Mouse (Mus musculus) forebrain, embryonic 14.5 days (tissue): ENCODE data around the gene Pdcl2. TPM values are rescaled to one million over a fixed set of nuclear protein-coding genes. Genes with fewer than 3 reads are reported as not detected.

Experiments
- ATAC-seq: fragments of 200-750 bp; cut with Nextera tagmentation; 2 replicates; pipeline ENCODE4 v1.8.0; 2017; ENCODE audit warnings: mild to moderate bottlenecking, moderate library complexity
- DNase-seq: peaks from one replicate; pipeline ENCODE4 v3.0.0-alpha.2; 2015; ENCODE audit warnings: low spot score
- H3K27ac ChIP-seq: fragments of 300-500 bp; sonication (generic); 2 replicates; pipeline ENCODE4 v1.5.1; 2014; ENCODE audit warnings: low read depth, mild to moderate bottlenecking, control low read depth, low read length, moderate library complexity
- H3K27me3 ChIP-seq: fragments of 300-500 bp; sonication (generic); replicated peaks from 2 replicates; pipeline ENCODE4 v1.6.1; 2014; ENCODE audit warnings: low read length, control low read depth, mixed read lengths; ENCODE audit not compliant: control insufficient read depth, insufficient read depth
- H3K36me3 ChIP-seq: fragments of 300-500 bp; sonication (generic); 2 replicates; pipeline ENCODE4 v1.6.1; 2014; ENCODE audit warnings: low read length, control low read depth; ENCODE audit not compliant: control insufficient read depth, insufficient read depth
- H3K4me1 ChIP-seq: fragments of 300-500 bp; sonication (generic); 2 replicates; pipeline ENCODE4 v1.6.1; 2014; ENCODE audit warnings: antibody characterized with exemption, low read length, control low read depth; ENCODE audit not compliant: control insufficient read depth, insufficient read depth
- H3K4me2 ChIP-seq: fragments of 300-500 bp; sonication (generic); 2 replicates; pipeline ENCODE4 v1.6.1; 2014; ENCODE audit warnings: mild to moderate bottlenecking, control low read depth, low read length
- H3K4me3 ChIP-seq: fragments of 300-500 bp; sonication (generic); 2 replicates; pipeline ENCODE4 v1.5.1; 2014; ENCODE audit warnings: low read depth, low read length, control low read depth
- H3K9ac ChIP-seq: fragments of 300-500 bp; sonication (generic); 2 replicates; pipeline ENCODE4 v1.6.1; 2014; ENCODE audit warnings: mild to moderate bottlenecking, low read length, control low read depth, moderate library complexity
- H3K9me3 ChIP-seq: fragments of 300-500 bp; sonication (generic); replicated peaks from 2 replicates; pipeline ENCODE4 v1.6.1; 2016; ENCODE audit warnings: low read length, control low read depth, mixed read lengths; ENCODE audit not compliant: control insufficient read depth
- WGBS: fragments of 180-500 bp; shearing (Covaris S2); extraction: QIAGEN DNeasy Blood & Tissue Kit; methylation state at CpG from one replicate; pipeline ENCODE4 v1.1.7; 2014; 5-methylcytosine and 5-hydroxymethylcytosine counted together
- polyA plus RNA-seq: library from polyadenylated mRNA; unstranded; fragments of >200 nt; fragmentation: Nextera tagmentation; extraction: Ambion mirVana; gene quantifications from 2 replicates; pipeline ENCODE4 v1.2.1, GENCODE M21; 2014

The Pdcl2 gene
- polyA plus RNA-seq, 1 experiment from 2014 or later: not detected

DNA sequence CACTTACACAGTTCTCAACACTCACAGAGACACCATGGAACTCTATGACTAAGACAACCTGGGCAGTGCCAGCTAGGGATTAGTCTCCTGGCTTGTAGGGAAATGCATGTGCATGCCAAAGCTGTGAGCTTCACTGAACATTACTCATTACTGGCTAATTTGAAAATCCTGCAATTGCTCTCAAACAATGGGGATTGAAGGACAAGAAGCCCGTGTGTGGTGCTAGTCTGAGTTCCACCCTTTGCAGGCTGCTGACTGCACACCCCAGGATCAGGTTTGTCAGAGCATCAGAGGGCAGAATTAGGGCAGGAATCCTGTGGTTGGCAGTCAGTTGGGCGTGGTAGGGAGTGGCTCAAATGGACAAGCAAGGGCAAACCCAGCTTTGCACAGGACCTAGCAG lies 15.2 kb upstream of the Pdcl2 start:
- no peak overlapping the region for H3K27ac ChIP-seq
- ATAC-seq (peak; percentile 91), DNase-seq (peak; percentile 85)
- no peaks in the 10 kb centered on the region for H3K36me3 ChIP-seq
- peaks cover 3% of the 10 kb centered on the region; the same call in 1 of the 2 replicates for H3K4me1 ChIP-seq
- H3K4me2 ChIP-seq: no peak overlapping the region
- H3K9me3 ChIP-seq: no peaks in the 10 kb centered on the region
- H3K4me3 ChIP-seq: no peak overlapping the region
- no peak overlapping the region for H3K9ac ChIP-seq
- WGBS: 22% methylated on average over 2 of the region's 2 CpGs
- H3K27me3 ChIP-seq: no peaks in the 10 kb centered on the region

DNA sequence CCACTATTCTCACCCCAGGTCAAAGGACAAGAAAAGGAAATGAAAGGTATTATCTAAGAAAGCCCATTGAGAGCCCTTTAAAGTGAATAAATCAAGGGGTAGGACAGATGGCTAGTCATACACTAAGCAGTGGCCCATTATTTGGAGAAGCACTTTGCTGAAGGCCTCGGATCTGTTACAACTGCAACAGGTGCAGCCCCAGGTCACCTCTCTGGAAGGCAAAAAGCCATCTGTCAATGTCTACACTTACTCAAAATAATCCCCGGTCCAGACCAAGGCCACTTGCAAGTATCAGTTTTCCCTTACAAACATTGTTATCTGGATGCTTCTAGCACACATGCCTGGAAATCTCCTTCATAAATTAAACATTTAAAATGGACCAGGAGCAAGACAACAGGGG lies 10.0 kb upstream of the Pdcl2 start:
- 87% methylated on average over 2 of the region's 2 CpGs for WGBS

DNA sequence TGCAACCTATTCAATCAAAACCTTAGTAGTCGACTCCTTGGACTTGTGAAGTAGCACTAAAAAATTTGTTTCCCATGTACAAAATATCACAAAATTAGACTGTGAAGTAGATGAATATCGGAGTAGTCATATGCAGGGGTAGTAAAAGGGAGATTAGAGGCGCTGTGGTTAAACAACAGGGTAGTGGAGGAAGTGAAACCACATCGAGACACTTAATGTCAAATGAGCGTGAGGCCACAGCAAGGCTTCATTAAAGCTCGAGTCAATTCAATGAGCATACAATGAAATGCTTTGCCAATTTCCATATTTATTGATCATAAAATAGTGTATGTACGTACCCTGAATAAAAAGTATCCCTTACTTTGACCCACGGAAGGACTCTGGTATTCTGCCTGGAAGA lies 6.1 kb upstream of the Pdcl2 start:
- Histone ChIP-seq H3K9ac (no peak overlapping the region), H3K27me3 (no peaks in the 10 kb centered on the region), H3K4me2 (no peak overlapping the region), H3K4me1 (no peaks in the 10 kb centered on the region), H3K27ac (no peak overlapping the region), H3K36me3 (no peaks in the 10 kb centered on the region), H3K4me3 (no peak overlapping the region), H3K9me3 (no peaks in the 10 kb centered on the region)
- 85% methylated on average over 8 of the region's 8 CpGs for WGBS
- no peak for ATAC-seq
- no peak for DNase-seq

More for the DNA sequence above, 10.0 kb upstream of the Pdcl2 start:
- DNase-seq (no peak), ATAC-seq (no peak)
- Histone ChIP-seq H3K4me2 (no peak overlapping the region), H3K4me1 (no peaks in the 10 kb centered on the region), H3K27ac (no peak overlapping the region), H3K9me3 (no peaks in the 10 kb centered on the region), H3K36me3 (no peaks in the 10 kb centered on the region), H3K9ac (no peak overlapping the region), H3K27me3 (no peaks in the 10 kb centered on the region), H3K4me3 (no peak overlapping the region)

GRCm38 (mm10) chr5:76333833-76334232 lies 2.9 kb upstream of the Pdcl2 start:
- ATAC-seq (no peak), DNase-seq (peak; percentile 4)
- H3K4me3 ChIP-seq: no peak overlapping the region
- H3K4me1 ChIP-seq: no peaks in the 10 kb centered on the region
- H3K36me3 ChIP-seq: no peaks in the 10 kb centered on the region
- WGBS: 52% methylated on average over 4 of the region's 4 CpGs
- H3K9ac ChIP-seq: no peak overlapping the region
- no peaks in the 10 kb centered on the region for H3K27me3 ChIP-seq
- H3K4me2 ChIP-seq: no peak overlapping the region
- no peak overlapping the region for H3K27ac ChIP-seq
- H3K9me3 ChIP-seq: no peaks in the 10 kb centered on the region

DNA sequence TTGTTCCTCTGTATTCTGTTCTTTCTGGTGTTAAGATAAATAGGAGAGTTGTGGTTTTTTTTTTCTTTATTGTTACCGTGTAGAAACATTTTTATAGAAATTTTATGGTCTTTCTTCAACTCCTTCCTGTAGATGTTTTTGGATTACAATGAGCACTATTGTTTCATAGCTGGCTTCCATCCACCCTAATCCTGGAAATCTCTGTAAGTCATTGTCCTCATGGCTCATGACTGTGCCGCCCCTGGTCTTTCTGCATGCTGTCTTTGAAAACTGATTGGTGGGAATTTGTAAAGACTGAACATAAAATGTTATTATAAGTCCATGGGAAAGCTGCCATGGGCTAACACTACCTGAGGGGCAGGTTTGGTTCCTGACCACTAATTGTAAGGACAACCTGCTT lies 3.7 kb downstream of the Pdcl2 start:
- Histone ChIP-seq H3K9me3 (no peaks in the 10 kb centered on the region), H3K4me2 (no peak overlapping the region), H3K27ac (no peak overlapping the region), H3K4me1 (no peaks in the 10 kb centered on the region), H3K4me3 (no peak overlapping the region), H3K36me3 (no peaks in the 10 kb centered on the region), H3K27me3 (no peaks in the 10 kb centered on the region), H3K9ac (no peak overlapping the region)
- no peak for ATAC-seq
- peak; percentile 11 for DNase-seq
- WGBS: 38% methylated on average over 2 of the region's 2 CpGs

DNA sequence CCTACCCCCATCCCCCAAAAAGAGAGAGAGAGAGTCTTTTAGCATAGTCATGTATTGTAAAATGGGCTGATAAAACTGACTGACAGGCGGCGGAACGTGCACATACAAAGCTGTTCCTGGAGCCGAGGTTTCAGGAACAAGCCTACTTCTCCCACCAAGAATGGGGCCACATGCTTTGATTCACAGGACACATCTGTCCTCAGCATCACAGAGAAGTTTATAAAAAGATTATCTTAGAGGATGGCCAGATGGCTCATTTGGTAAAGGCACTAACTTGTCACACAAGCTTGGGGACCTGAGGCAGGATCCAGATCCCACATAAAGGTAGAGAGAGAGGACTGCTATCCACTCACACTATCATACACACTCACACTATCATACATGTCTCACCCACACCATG lies 5.8 kb downstream of the Pdcl2 start:
- no peaks in the 10 kb centered on the region for H3K36me3 ChIP-seq

GRCm38 (mm10) chr5:76321249-76322196 lies 9.4 kb downstream of the Pdcl2 start:
- Histone ChIP-seq H3K4me3 (no peak overlapping the region), H3K36me3 (no peaks in the 10 kb centered on the region), H3K9me3 (no peaks in the 10 kb centered on the region), H3K27ac (no peak overlapping the region), H3K4me1 (peaks cover 2% of the 10 kb centered on the region; the same call in 1 of the 2 replicates), H3K9ac (no peak overlapping the region), H3K27me3 (no peaks in the 10 kb centered on the region), H3K4me2 (no peak overlapping the region)
- DNase-seq (peak; percentile 25), ATAC-seq (no peak)
- WGBS: 19% methylated on average over 11 of the region's 11 CpGs

More for the DNA sequence above, 5.8 kb downstream of the Pdcl2 start:
- Histone ChIP-seq H3K4me1 (peaks cover 2% of the 10 kb centered on the region; the same call in 1 of the 2 replicates), H3K4me2 (no peak overlapping the region), H3K9ac (no peak overlapping the region), H3K9me3 (no peaks in the 10 kb centered on the region), H3K4me3 (no peak overlapping the region), H3K27ac (no peak overlapping the region), H3K27me3 (no peaks in the 10 kb centered on the region)
- WGBS: 93% methylated on average over 4 of the region's 4 CpGs
- ATAC-seq: no peak
- no peak for DNase-seq

DNA sequence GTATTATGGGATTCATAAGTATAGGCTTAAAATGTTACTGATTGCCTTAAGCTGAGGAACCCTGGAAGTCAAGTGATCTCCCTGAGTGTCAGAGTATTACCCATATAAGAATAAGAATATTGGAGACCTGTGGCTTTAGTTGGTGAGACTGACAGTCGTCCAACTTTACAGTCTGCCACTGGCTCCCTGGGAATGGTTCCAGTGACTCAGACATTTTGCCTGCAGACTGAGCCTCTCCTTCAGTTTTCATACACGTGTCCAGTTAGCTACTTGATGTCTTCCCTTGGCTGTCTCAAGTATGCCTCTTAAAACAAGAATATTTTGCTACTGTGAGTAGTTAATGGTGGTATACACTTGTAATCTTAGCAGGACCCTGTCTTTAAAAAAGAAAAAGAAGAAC lies 22.8 kb downstream of the Pdcl2 start:
- WGBS: 62% methylated on average over 2 of the region's 2 CpGs
- H3K9ac ChIP-seq: no peak overlapping the region

GRCm38 (mm10) chr5:76306261-76306660 lies 24.7 kb downstream of the Pdcl2 start:
- no peaks in the 10 kb centered on the region for H3K27me3 ChIP-seq
- H3K27ac ChIP-seq: no peak overlapping the region
- H3K4me2 ChIP-seq: no peak overlapping the region
- ATAC-seq (no peak), DNase-seq (no peak)
- WGBS: 72% methylated on average over 3 of the region's 3 CpGs
- no peaks in the 10 kb centered on the region for H3K9me3 ChIP-seq
- no peaks in the 10 kb centered on the region for H3K36me3 ChIP-seq
- no peak overlapping the region for H3K9ac ChIP-seq
- H3K4me1 ChIP-seq: peaks cover 4% of the 10 kb centered on the region
- no peak overlapping the region for H3K4me3 ChIP-seq

More for the DNA sequence above, 22.8 kb downstream of the Pdcl2 start:
- no peaks in the 10 kb centered on the region for H3K36me3 ChIP-seq
- no peak overlapping the region for H3K4me3 ChIP-seq
- peaks cover under 1% of the 10 kb centered on the region; the same call in 1 of the 2 replicates for H3K4me1 ChIP-seq
- DNase-seq (no peak), ATAC-seq (no peak)
- no peaks in the 10 kb centered on the region for H3K27me3 ChIP-seq
- H3K9me3 ChIP-seq: no peaks in the 10 kb centered on the region
- H3K4me2 ChIP-seq: no peak overlapping the region
- H3K27ac ChIP-seq: no peak overlapping the region
